Mouse (Mus musculus) CD8-positive naive resting alpha-beta T cell, adult 2 months (primary cell): Measurements from ENCODE around the gene Phkg1.
A peak's percentile ranks its signal among the peaks of the same experiment; 100 is the strongest.
"Not testable (repeated sequence)": the region's sequence is repeated elsewhere in the genome, so short reads cannot be mapped to it uniquely, and the experiment has no call there.

Experiments
- DNase-seq, 2 experiments: peaks; one replicate each; pipeline ENCODE4 v3.0.0; 2022; ENCODE audit warnings: low read depth in 2 of 2, low spot score in 2 of 2

Phkg1 gene

GRCm38 (mm10) chr5:129908242-129908965 lies 10.1 kb upstream of the Phkg1 start, which contains the start of gene Nupr1l:
Gene Nupr1l (plus strand): TSS chr5:129908540.
- DNase-seq = peak in 1 of 2 experiments; percentile 5

- no peak for DNase-seq
Observed at GRCm38 (mm10) chr5:129907775-129908174, 9.4 kb upstream of the Phkg1 start.

GRCm38 (mm10) chr5:129895198-129896088 lies 2.9 kb downstream of the Phkg1 start, which contains the start of gene Zbed5:
Gene Zbed5 (plus strand): TSS chr5:129895723.
- DNase-seq = peak; percentile 53 to 65

DNA sequence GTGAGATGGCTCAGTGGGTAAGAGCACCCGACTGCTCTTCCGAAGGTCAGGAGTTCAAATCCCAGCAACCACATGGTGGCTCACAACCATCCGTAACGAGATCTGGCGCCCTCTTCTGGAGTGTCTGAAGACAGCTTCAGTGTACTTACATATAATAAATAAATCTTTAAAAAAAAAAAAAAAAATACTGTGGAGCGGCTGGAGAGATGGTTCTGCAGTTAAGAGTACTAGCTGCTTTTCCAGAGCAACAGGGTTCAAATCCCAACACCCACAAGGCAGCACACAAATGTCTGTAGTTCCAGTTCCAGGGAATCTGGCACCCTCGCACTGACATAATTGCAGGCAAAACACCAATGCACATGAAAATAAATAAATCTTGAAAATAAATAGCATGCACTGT lies 8.0 kb downstream of the Phkg1 start:
- not testable (repeated sequence) for DNase-seq

DNA sequence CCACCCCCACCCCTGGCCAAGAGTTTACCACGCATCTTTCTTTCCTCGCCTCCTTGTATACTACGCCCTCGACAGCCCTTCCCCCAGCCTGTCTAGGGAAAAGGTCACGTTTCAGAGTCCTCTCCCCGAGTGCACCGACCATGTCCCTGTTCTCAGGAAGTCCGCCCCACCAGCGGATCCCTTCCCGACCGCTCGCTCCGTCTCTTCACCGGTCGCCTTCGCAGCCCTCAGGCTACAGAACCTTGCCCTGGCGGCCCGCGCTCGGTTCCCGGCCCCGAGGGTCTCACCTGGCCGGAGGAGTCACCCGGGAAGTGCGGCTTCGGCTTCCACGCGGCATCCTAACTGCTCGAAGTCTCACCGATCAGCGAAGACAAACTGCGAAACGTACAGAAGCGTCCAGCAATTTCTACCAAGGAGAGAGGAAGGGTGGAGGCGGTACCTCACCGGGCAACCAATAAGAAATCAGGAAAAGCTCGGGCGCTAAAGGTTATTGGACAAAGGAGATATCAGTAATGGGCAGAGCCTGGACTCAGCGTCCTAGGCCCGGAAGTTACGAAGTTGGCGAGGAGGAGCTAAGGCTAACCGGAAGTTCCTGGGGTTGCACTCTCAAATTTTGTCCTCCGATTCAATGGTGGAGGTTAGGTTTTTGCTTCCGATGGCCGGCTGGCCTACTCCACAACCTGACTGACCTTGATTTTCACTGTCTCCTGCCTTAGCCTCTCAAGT lies 11.3 kb downstream of the Phkg1 start, which contains the start of gene Chchd2:
Gene Chchd2, minus strand, starts transcription at position 560 of the 726 bp plus-strand sequence.
- peak; percentile 75 to 76 for DNase-seq

- DNase-seq = no peak
Observed at GRCm38 (mm10) chr5:129886271-129886670, 12.1 kb downstream of the Phkg1 start.

DNA sequence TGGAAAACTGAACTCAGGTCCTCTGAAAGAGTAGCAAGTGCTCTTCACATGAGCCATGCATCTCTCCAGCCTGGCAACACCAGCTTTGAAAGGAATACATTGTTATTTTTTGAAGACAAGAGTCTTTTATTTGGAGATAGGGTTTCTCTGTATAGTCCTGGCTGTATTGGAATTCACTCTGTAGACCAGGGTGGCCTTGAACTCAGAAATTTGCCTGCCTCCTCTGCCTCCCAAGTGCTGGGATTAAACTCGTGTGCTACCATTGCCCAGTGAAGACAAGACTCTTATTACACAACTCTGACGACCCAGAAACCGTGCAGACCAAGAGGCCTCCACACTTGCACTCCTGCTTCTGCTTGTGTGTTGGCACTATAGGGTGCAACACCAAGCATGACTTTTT lies 18.5 kb downstream of the Phkg1 start:
- DNase-seq = no peak

- DNase-seq = no peak
Observed at GRCm38 (mm10) chr5:129878946-129879345, 19.4 kb downstream of the Phkg1 start.

GRCm38 (mm10) chr5:129877731-129878455 lies 20.5 kb downstream of the Phkg1 start:
- DNase-seq = no peak

GRCm38 (mm10) chr5:129875098-129875497 lies 23.3 kb downstream of the Phkg1 start:
- no peak for DNase-seq

DNA sequence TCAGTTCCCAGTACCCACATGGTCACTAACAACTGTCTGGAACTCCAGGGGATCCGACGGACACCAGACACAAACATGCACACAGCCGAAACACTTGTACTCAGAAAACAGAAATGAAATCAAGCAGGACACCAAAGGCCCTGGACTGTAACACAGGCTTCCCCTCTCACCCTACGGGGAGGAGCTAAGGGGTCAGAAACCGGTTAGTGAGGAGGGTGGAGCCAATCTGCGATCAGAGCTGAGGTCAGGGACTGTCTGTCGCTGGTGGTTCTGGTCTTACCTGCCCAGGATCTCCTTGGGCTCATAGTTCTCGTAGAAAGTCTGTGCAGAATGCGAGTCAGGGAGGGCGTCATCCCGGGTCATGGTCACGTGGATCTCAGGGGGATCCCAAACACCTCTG lies 24.4 kb downstream of the Phkg1 start:
- no peak for DNase-seq

DNA sequence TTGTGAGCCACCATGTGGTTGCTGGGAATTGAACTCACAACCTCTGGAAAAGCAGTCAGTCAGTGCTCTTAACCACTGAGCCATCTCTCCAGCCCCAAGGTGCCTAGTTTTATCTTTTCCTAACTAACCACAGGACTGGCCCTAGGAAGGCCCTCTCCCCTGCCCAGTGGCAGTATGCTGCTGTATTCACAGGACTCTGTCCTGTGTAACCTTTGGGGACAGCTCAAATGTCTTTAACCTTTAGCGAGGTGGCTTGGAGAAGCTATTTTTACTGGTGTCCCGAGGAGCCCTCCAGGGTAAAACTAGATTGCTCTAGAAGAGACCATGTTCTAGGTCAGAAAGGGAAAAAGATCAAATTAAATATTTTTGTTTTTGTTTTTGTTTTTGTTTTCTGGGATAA lies 27.1 kb downstream of the Phkg1 start:
- DNase-seq = no peak

- DNase-seq = no peak
Observed at GRCm38 (mm10) chr5:129869238-129869995, 28.9 kb downstream of the Phkg1 start.

- no peak for DNase-seq
Observed at GRCm38 (mm10) chr5:129865841-129866240, 32.5 kb downstream of the Phkg1 start.

- peak; percentile 33 to 38 for DNase-seq
Observed at GRCm38 (mm10) chr5:129864467-129864866, 33.9 kb downstream of the Phkg1 start.

GRCm38 (mm10) chr5:129862325-129862724 lies 36.0 kb downstream of the Phkg1 start:
- DNase-seq = no peak

GRCm38 (mm10) chr5:129856414-129856813 lies 41.9 kb downstream of the Phkg1 start:
- no peak for DNase-seq

GRCm38 (mm10) chr5:129855163-129855562 lies 43.2 kb downstream of the Phkg1 start:
- no peak for DNase-seq

- DNase-seq = no peak
Observed at GRCm38 (mm10) chr5:129847558-129847820, 50.9 kb downstream of the Phkg1 start.
